Mouse (Mus musculus): ENCODE results near the gene Pdik1l.

DNA sequence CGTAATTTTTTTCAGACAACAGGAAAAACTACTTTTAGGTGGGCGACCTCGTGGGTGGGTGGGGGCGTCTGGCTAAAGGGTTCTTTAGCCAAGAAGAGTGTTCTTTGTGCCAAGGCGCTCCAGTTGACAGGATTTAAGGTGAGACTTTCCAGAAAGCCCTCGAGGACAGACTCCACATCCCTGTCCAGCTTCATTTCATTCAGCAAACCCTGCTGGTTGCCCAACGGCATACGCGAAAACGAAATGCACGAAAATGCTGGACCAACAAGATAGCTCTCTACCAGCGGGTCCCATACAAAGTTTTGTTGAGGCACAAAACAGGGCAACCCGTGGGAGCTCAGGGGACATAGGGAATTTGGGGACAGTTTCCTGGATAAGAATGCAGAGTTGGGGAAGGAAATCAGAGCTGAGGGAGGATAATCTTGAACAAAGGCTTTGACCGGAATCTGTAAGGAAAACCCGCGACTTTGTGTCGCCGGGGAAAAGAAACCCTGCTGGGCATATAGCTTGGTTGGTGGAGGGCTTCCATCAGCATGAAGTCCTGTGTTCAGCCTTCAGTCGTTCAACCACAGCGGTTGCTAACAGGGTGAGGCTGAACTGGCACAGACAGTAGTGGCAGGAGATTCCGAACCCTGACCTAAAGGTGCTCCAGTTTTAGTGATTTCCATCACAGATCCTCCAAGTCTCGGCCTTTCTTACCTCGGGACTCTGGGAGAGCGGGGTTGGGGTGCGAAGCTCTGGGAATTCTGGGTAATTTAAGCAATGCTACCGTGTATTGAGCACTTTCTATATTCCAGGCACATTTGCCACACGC is 37.4 kb downstream of the Pdik1l start:
- TF ChIP-seq POLR2AphosphoS5 (IDR thresholded peaks at IDR 0.05; ENCODE audit: insufficient replicate concordance, low read depth, low read length) (no peak), TAL1 (conservative IDR thresholded peaks at IDR 0.05; ENCODE audit: low read depth, low read length) (no peak)
